Mouse (Mus musculus): ENCODE results near the gene Slc2a6. TPM values are rescaled to one million over a fixed set of nuclear protein-coding genes. Genes with fewer than 3 reads are reported as not detected.
A peak's percentile ranks its signal among the peaks of the same experiment; 100 is the strongest.

The Slc2a6 gene
- polyA plus RNA-seq, 1 experiment from 2014 or later: 0.51 TPM

DNA sequence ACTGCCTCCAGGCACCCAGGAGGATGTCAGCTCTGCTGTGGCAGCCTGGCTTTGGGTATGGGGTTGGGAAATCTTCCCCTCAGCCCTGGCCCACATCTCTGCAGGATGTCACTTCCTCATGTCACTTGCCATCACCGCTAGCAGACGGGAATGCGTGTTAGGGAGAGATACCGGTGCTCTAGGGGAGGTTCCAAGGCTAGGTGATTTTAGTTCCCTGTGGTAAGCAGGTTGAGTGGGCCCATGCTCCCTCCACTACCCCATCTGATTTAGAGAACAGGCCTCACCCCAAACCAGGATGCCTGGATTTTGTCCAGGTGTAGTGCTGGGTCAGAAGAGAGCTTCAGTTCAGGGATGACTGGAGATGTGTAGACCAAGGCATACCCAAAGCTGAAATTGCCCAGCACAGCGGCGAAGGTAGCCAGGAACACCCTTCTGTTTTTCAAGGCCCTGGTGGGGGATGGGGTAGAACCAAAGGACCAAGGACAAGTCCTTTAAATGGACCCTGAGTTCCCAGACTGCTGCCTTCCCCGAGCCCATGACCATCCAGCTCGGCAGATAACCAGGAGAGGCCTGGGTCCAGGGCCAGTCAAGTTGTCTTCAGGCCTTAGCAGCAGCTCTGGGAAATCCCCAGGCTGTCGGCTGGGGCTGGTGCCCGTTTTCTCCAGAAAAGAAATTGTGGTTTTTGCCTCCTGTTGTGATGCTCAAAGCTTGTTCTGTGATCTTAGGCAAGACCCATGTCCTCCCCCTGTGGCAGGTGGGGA is 761 bp downstream of the Slc2a6 start:
- ATAC-seq (replicated peaks; ENCODE audit: low FRiP score): no peak
- WGBS: 47% methylated on average over 10 of the region's 10 CpGs

DNA sequence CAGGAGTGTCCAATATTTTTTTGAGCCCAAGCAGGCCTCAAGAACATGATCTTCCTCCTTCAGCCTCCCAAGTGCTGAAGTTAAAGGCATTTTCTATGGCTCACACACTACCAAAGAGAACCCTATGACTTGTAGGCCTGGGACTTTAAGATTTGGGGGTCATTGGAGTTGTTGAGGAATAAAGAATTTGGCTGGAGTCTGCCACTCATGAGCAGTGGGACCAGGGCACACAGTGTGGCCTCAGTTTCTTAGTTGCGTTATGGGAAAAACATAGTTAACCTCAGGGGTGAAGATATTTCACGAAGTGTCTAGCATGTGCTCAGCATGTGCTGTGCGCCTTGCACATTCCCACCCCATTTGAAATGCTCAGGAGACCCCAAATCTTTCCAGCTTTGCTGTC is 1.5 kb downstream of the Slc2a6 start:
- ATAC-seq (replicated peaks; ENCODE audit: low FRiP score): no peak
- DNase-seq (ENCODE audit: low spot score): no peak
- 93% methylated on average over 3 of the region's 3 CpGs for WGBS
- Histone ChIP-seq H3K9me3 (ENCODE audit: control insufficient read depth, low read length) (no peaks in the 10 kb centered on the region), H3K4me1 (replicated peaks; ENCODE audit: control insufficient read depth, insufficient read depth, low read length) (0 out of 2 replicates have a peak, but pooled peaks cover 4% of the 10 kb centered on the region), H3K27me3 (replicated peaks; ENCODE audit: control insufficient read depth, insufficient read depth, low read length) (peaks cover 9% of the 10 kb centered on the region), H3K9ac (ENCODE audit: low read depth, low read length) (no peak overlapping the region), H3K4me2 (no peak overlapping the region), H3K27ac (ENCODE audit: low read depth, low read length) (no peak overlapping the region), H3K4me3 (ENCODE audit: low read depth, low read length) (no peak overlapping the region), H3K36me3 (ENCODE audit: control insufficient read depth, insufficient read depth, low read length) (no peaks in the 10 kb centered on the region; the same call in 1 of the 2 replicates)

More for the DNA sequence above, 761 bp downstream of the Slc2a6 start:
- no peak for DNase-seq (ENCODE audit: low spot score)
- no peaks in the 10 kb centered on the region for H3K36me3 ChIP-seq (ENCODE audit: control insufficient read depth, insufficient read depth, low read length)
- H3K9me3 ChIP-seq (ENCODE audit: control insufficient read depth, low read length): no peaks in the 10 kb centered on the region
- no peak overlapping the region for H3K9ac ChIP-seq (ENCODE audit: low read depth, low read length)
- H3K4me2 ChIP-seq: peak overlapping the region; percentile 53; the same call in 1 of the 2 replicates
- H3K27me3 ChIP-seq (replicated peaks; ENCODE audit: control insufficient read depth, insufficient read depth, low read length): peaks cover 9% of the 10 kb centered on the region
- 0 out of 2 replicates have a peak, but pooled peaks cover 4% of the 10 kb centered on the region for H3K4me1 ChIP-seq (replicated peaks; ENCODE audit: control insufficient read depth, insufficient read depth, low read length)
- H3K27ac ChIP-seq (ENCODE audit: low read depth, low read length): no peak overlapping the region
- no peak overlapping the region for H3K4me3 ChIP-seq (ENCODE audit: low read depth, low read length)

DNA sequence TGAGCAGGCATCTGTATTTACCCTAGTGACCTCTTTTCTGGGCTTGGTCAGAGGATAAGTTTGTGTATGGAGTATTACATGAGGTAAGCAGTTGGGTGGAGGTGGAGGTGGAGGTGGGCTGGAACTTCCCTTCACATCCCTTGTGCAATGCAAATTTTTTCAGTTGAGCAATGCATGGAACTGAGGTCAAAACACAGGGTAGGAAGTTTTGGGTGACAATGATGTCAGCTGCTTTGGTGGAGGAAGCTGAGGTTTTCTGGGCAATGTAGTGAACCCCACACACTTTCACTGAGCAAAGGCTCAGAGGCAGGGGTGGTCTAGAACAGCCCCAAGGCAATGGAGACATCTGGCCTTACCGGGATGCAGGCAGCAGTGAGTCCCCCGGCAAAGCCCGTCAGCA is 2.3 kb downstream of the Slc2a6 start:
- WGBS: 78% methylated on average over 3 of the region's 3 CpGs
- Histone ChIP-seq H3K27me3 (replicated peaks; ENCODE audit: control insufficient read depth, insufficient read depth, low read length) (peaks cover 9% of the 10 kb centered on the region), H3K9ac (ENCODE audit: low read depth, low read length) (no peak overlapping the region), H3K4me3 (ENCODE audit: low read depth, low read length) (no peak overlapping the region), H3K4me2 (no peak overlapping the region), H3K27ac (ENCODE audit: low read depth, low read length) (no peak overlapping the region), H3K36me3 (ENCODE audit: control insufficient read depth, insufficient read depth, low read length) (no peaks in the 10 kb centered on the region; the same call in 1 of the 2 replicates), H3K4me1 (replicated peaks; ENCODE audit: control insufficient read depth, insufficient read depth, low read length) (0 out of 2 replicates have a peak, but pooled peaks cover 4% of the 10 kb centered on the region), H3K9me3 (ENCODE audit: control insufficient read depth, low read length) (no peaks in the 10 kb centered on the region)
- no peak for DNase-seq (ENCODE audit: low spot score)
- no peak for ATAC-seq (replicated peaks; ENCODE audit: low FRiP score)

DNA sequence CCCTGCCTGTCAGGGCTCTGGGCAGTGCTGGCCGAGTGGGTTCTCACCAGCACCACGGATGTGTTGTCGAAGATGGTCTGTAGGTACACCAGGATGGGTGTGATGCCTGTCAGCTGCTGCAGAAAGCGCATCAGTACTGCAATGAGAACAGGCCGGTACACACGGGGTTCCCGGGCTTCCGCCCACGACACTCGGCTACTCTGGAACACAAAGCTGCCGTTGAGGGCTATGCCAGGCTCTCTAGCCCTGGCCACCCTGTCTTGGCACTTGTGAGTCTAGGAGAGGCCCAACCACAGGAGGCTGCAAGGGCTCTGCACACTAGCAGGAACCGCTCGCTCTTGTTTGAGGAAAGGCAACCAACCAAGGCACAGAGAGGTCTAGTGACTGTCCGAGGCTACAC is 3.7 kb downstream of the Slc2a6 start:
- DNase-seq (ENCODE audit: low spot score): no peak
- H3K9me3 ChIP-seq (ENCODE audit: control insufficient read depth, low read length): no peaks in the 10 kb centered on the region

DNA sequence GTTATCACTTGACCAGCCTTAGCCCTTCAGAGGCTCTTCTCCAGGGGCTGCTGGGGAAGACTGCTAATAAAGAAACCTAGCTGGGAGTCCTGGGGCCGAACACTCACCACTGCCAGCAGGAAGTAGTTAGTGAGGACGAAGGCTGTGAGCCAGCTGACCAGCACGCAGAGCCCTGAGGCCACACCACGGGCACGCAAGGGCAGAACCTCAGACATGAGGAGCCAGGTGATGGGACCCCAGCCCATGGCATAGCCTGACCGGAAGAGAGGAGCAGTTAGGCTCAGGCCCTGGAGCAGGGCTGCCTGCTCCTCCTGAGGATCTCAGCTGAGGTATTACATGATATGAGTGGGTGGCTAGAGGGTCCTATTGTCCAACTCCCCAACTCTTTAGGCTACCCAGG is 5.2 kb downstream of the Slc2a6 start:
- no peak for DNase-seq (ENCODE audit: low spot score)
- peaks cover 4% of the 10 kb centered on the region for H3K36me3 ChIP-seq (ENCODE audit: control insufficient read depth, insufficient read depth, low read length)
- H3K27ac ChIP-seq (ENCODE audit: low read depth, low read length): no peak overlapping the region
- peaks cover 9% of the 10 kb centered on the region for H3K27me3 ChIP-seq (replicated peaks; ENCODE audit: control insufficient read depth, insufficient read depth, low read length)
- no peak for ATAC-seq (replicated peaks; ENCODE audit: low FRiP score)
- no peaks in the 10 kb centered on the region for H3K4me1 ChIP-seq (replicated peaks; ENCODE audit: control insufficient read depth, insufficient read depth, low read length)
- H3K4me2 ChIP-seq: no peak overlapping the region
- 80% methylated on average over 6 of the region's 6 CpGs for WGBS
- no peak overlapping the region for H3K4me3 ChIP-seq (ENCODE audit: low read depth, low read length)
- no peak overlapping the region for H3K9ac ChIP-seq (ENCODE audit: low read depth, low read length)
- H3K9me3 ChIP-seq (ENCODE audit: control insufficient read depth, low read length): no peaks in the 10 kb centered on the region

More for the DNA sequence above, 3.7 kb downstream of the Slc2a6 start:
- no peak for ATAC-seq (replicated peaks; ENCODE audit: low FRiP score)
- Histone ChIP-seq H3K36me3 (ENCODE audit: control insufficient read depth, insufficient read depth, low read length) (no peaks in the 10 kb centered on the region; the same call in 1 of the 2 replicates), H3K4me2 (no peak overlapping the region), H3K27ac (ENCODE audit: low read depth, low read length) (no peak overlapping the region), H3K9ac (ENCODE audit: low read depth, low read length) (no peak overlapping the region), H3K4me1 (replicated peaks; ENCODE audit: control insufficient read depth, insufficient read depth, low read length) (0 out of 2 replicates have a peak, but pooled peaks cover 4% of the 10 kb centered on the region), H3K27me3 (replicated peaks; ENCODE audit: control insufficient read depth, insufficient read depth, low read length) (peaks cover 9% of the 10 kb centered on the region), H3K4me3 (ENCODE audit: low read depth, low read length) (no peak overlapping the region)
- 87% methylated on average over 14 of the region's 14 CpGs for WGBS

DNA sequence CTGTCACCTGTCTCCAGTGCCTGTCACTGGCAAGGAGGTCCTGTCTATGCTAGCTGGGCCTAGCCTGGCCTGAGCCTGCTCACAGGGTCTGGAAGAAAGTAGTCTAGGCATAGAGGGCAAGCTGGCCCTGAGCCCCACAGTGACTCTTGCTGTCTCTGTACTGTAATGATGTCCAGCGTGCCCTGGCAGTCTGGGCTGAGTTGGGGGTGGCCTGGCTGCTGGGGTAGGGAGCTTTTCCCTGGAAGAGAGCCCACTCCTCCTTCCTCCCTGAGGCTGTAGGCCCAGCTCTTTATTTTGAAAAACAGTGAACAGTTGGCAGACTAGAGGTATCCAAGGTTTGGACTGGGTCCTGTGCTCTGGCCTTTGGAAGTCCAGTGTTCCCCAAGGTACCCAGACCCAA is 6.7 kb downstream of the Slc2a6 start:
- H3K9ac ChIP-seq (ENCODE audit: low read depth, low read length): no peak overlapping the region
- DNase-seq (ENCODE audit: low spot score) (no peak), ATAC-seq (replicated peaks; ENCODE audit: low FRiP score) (no peak)
- H3K36me3 ChIP-seq (ENCODE audit: control insufficient read depth, insufficient read depth, low read length): peaks cover 8% of the 10 kb centered on the region
- WGBS: 80% methylated on average over 1 of the region's 1 CpGs
- H3K4me2 ChIP-seq: no peak overlapping the region
- no peak overlapping the region for H3K27ac ChIP-seq (ENCODE audit: low read depth, low read length)
- H3K9me3 ChIP-seq (ENCODE audit: control insufficient read depth, low read length): no peaks in the 10 kb centered on the region
- no peaks in the 10 kb centered on the region for H3K4me1 ChIP-seq (replicated peaks; ENCODE audit: control insufficient read depth, insufficient read depth, low read length)
- no peak overlapping the region for H3K4me3 ChIP-seq (ENCODE audit: low read depth, low read length)
- peaks cover 4% of the 10 kb centered on the region; the same call in 1 of the 2 replicates for H3K27me3 ChIP-seq (replicated peaks; ENCODE audit: control insufficient read depth, insufficient read depth, low read length)

DNA sequence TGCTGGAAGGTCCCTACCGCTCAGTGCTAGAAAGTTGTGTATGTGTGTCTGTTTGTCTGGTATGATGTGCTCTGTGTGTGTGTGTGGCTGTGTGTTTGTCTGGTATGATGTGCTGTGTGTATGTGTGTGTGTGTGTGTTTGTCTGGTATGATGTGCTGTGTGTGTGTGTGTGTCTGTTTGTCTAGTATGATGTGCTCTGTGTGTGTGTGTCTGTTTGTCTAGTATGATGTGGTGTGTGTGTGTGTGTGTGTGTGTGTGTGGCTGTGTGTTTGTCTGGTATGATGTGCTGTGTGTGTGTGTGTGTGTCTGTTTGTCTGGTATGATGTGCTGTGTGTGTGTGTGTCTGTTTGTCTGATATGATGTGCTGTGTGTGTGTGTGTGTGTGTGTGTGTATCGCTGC is 8.3 kb downstream of the Slc2a6 start:
- no peak overlapping the region for H3K9ac ChIP-seq (ENCODE audit: low read depth, low read length)
- H3K9me3 ChIP-seq (ENCODE audit: control insufficient read depth, low read length): no peaks in the 10 kb centered on the region
- no peak overlapping the region for H3K4me3 ChIP-seq (ENCODE audit: low read depth, low read length)
- H3K4me1 ChIP-seq (replicated peaks; ENCODE audit: control insufficient read depth, insufficient read depth, low read length): no peaks in the 10 kb centered on the region
- DNase-seq (ENCODE audit: low spot score) (no peak), ATAC-seq (replicated peaks; ENCODE audit: low FRiP score) (no peak)
- peaks cover 13% of the 10 kb centered on the region for H3K36me3 ChIP-seq (ENCODE audit: control insufficient read depth, insufficient read depth, low read length)
- no peak overlapping the region for H3K4me2 ChIP-seq
- no peaks in the 10 kb centered on the region; the same call in 1 of the 2 replicates for H3K27me3 ChIP-seq (replicated peaks; ENCODE audit: control insufficient read depth, insufficient read depth, low read length)
- no peak overlapping the region for H3K27ac ChIP-seq (ENCODE audit: low read depth, low read length)
- WGBS: 92% methylated on average over 2 of the region's 2 CpGs

DNA sequence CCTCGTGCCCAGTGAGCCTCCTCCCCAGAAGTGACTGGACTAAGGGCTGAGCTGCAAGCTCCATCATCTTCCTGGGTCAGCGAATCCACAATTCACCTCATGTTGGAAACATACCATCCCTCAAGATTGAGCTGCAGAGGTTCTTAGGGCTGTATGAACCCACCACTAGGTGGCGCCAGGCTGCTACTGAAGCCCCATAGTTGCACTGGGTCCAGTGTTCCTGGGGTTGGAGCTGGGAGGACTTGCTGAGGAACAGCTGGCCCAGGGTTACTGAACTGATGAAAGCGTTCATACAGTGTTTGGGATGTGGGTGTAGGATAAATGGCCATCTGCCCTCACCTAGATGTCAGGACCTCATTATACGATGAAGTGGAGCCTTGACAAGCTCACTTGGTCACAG is 10.0 kb downstream of the Slc2a6 start:
- Histone ChIP-seq H3K9me3 (ENCODE audit: control insufficient read depth, low read length) (no peaks in the 10 kb centered on the region), H3K36me3 (ENCODE audit: control insufficient read depth, insufficient read depth, low read length) (peaks cover 20% of the 10 kb centered on the region), H3K27me3 (replicated peaks; ENCODE audit: control insufficient read depth, insufficient read depth, low read length) (no peaks in the 10 kb centered on the region), H3K4me1 (replicated peaks; ENCODE audit: control insufficient read depth, insufficient read depth, low read length) (no peaks in the 10 kb centered on the region), H3K27ac (ENCODE audit: low read depth, low read length) (no peak overlapping the region), H3K4me2 (no peak overlapping the region), H3K9ac (ENCODE audit: low read depth, low read length) (no peak overlapping the region), H3K4me3 (ENCODE audit: low read depth, low read length) (no peak overlapping the region)
- 52% methylated on average over 5 of the region's 5 CpGs for WGBS
- DNase-seq (ENCODE audit: low spot score) (no peak), ATAC-seq (replicated peaks; ENCODE audit: low FRiP score) (peak; percentile 58; the same call in 1 of the 2 replicates)

Measured in liver, embryonic 11.5 days (tissue).